Mouse (Mus musculus) G1E-ER4 (cell line): ENCODE measurements around the gene Slc16a13. TPM values are rescaled to one million over a fixed set of nuclear protein-coding genes. Genes with fewer than 3 reads are reported as not detected.

Experiments
- GATA1 ChIP-seq: IDR thresholded peaks from one replicate; pipeline ENCODE4 v1.8.0; 2012; ENCODE audit warnings: low read length, inconsistent platforms
- polyA plus RNA-seq: library from polyadenylated mRNA; stranded (reverse); fragments of >175 nt; gene quantifications from 2 replicates; pipeline ENCODE4 v1.2.3, GENCODE M21; 2012

Slc16a13 gene
- polyA plus RNA-seq, 1 experiment: 9.2 TPM

- no peak for TF ChIP-seq GATA1
These were observed 15.9 kb upstream of the Slc16a13 start for GRCm38 (mm10) chr11:70236717-70237116.

- no peak for TF ChIP-seq GATA1
These were observed 14.5 kb upstream of the Slc16a13 start for GRCm38 (mm10) chr11:70235254-70235900.

- TF ChIP-seq GATA1: no peak
These were observed 13.6 kb upstream of the Slc16a13 start for GRCm38 (mm10) chr11:70234497-70234896.

GRCm38 (mm10) chr11:70234037-70234436 is 13.2 kb upstream of the Slc16a13 start:
- TF ChIP-seq GATA1: no peak

GRCm38 (mm10) chr11:70233016-70233415 is 12.2 kb upstream of the Slc16a13 start:
- no peak for TF ChIP-seq GATA1

- no peak for TF ChIP-seq GATA1
These were observed 11.7 kb upstream of the Slc16a13 start for GRCm38 (mm10) chr11:70232546-70232945.

GRCm38 (mm10) chr11:70230239-70230727 is 9.4 kb upstream of the Slc16a13 start:
- TF ChIP-seq GATA1: no peak

- no peak for TF ChIP-seq GATA1
These were observed 8.6 kb upstream of the Slc16a13 start, which contains the start of gene Bcl6b for GRCm38 (mm10) chr11:70229260-70230010. Bcl6b (minus strand) TSS chr11:70229798.

GRCm38 (mm10) chr11:70228828-70229227 is 8.0 kb upstream of the Slc16a13 start:
- no peak for TF ChIP-seq GATA1

- no peak for TF ChIP-seq GATA1
These were observed 6.9 kb upstream of the Slc16a13 start for GRCm38 (mm10) chr11:70227661-70228245.

- no peak for TF ChIP-seq GATA1
These were observed 6.3 kb upstream of the Slc16a13 start for GRCm38 (mm10) chr11:70227126-70227525.

- no peak for TF ChIP-seq GATA1
These were observed 5.7 kb upstream of the Slc16a13 start for GRCm38 (mm10) chr11:70226602-70226890.

GRCm38 (mm10) chr11:70225798-70226601 is 5.1 kb upstream of the Slc16a13 start:
- no peak for TF ChIP-seq GATA1

- TF ChIP-seq GATA1: no peak
These were observed 2.9 kb upstream of the Slc16a13 start for GRCm38 (mm10) chr11:70223724-70224123.

- TF ChIP-seq GATA1: no peak
These were observed 988 bp upstream of the Slc16a13 start for GRCm38 (mm10) chr11:70221603-70222500.
